Mouse (Mus musculus) c-Kit-negative CD71-positive TER-119-positive erythroid progenitor cells, embryonic 14.5 days (primary cell): ENCODE results near the gene Olfr1298.

Experiments
- DNase-seq: peaks from one replicate; pipeline ENCODE4 v3.0.0-alpha.2; 2013; ENCODE audit warnings: low read depth, low spot score

Olfr1298 gene

GRCm38 (mm10) chr2:111649101-111649500 is at the start of gene Olfr1298:
Olfr1298 (minus strand) TSS chr2:111649201.
- DNase-seq = no peak

DNA sequence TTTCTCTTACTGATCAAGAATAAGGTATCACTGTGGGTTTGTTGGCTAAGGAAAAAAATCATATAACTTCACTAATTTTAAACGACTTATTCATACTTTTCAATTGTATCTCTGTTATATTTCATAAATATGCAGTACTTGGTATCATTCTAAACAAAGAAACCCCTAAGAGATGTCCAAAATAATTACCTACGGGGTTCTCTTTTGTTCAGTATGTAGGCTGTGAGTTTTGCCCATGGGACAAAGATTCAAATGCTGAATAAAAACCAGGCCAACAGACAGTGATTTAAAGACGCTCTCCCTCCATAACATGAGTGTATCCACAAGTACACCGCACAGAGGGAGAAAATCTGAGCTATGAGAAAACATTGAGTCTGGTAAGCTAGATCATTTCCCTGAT is 12.1 kb upstream of the Olfr1298 start, which contains the start of gene Olfr1299:
Olfr1299 (plus strand) TSS at position 301 of the 400 bp plus-strand sequence.
- DNase-seq = no peak

GRCm38 (mm10) chr2:111626397-111626796 is 22.6 kb downstream of the Olfr1298 start, which contains the start of gene Olfr1297:
Olfr1297 (minus strand) TSS chr2:111626497.
- DNase-seq = no peak
